Comparison of ENCODE assay signal across 22 mouse cellular contexts in the genomic region with DNA sequence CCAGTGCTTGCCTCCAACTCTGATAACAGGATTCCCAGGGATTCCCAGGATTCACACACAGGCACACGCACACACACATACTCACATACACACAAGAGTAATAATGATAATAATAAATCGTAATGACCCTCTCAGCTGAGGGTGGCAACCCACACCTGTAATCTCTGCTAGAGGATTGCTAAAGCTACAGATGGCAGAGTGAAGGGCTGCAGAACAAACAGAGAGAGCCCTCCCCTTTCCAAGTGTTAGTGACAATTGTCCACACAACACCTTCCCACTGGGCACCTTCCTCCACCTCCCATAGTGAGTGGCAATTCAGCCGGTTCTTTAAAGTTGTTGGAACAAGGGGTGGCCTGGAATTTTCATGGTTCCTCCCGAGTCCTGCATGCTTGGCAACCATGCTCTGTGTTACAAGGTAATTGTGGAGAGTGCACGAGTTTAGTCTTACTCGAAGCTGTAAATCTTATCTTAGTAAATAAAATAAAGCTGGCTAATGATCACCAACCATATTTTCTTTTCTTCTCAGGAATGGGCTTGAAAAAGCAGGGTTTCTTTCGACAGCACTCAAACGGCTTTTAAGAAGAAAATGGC. TPM values are rescaled to one million over a fixed set of nuclear protein-coding genes. Genes with fewer than 3 reads are reported as not detected.
DNase-seq lines count a peak whose midpoint lies in the region; ATAC-seq and TF ChIP-seq lines count a peak whose summit lies in the region.
"Had no signal": no experiment of that assay in that cellular context is flagged by ENCODE, and none has a peak within 500 bp of the region (broad histone marks: within the 10 kb centered on the region; RNA-seq: fewer than 3 reads in every experiment).

No protein-coding gene starts in this region.

- no peak for DNase-seq in MN1 (ENCODE audit: low spot score)
- DNase-seq in midbrain, embryonic 11.5 days (ENCODE audit: low spot score, missing footprints) = no peak
- DNase-seq in spleen, postnatal 4 days (ENCODE audit: low spot score in 2 of 2) = no peak
- DNase-seq: adrenal gland, adult 8-10 months; adrenal gland, postnatal 14 days; adrenal gland, postnatal 36 days; cerebellum, adult 11-12 months; cerebellum, adult 2 months; cerebellum, adult 9-10 months; cerebellum, postnatal 10 days; cerebellum, postnatal 25 days; forebrain, postnatal 0 days had no signal

- H3K27ac ChIP-seq in intestine, embryonic 15.5 days = no peak overlapping the region
- H3K27ac ChIP-seq in intestine, postnatal 0 days (ENCODE audit: low read depth, low read length) = no peak overlapping the region
- H3K27ac ChIP-seq in midbrain, embryonic 11.5 days (ENCODE audit: low read depth, low read length) = no peak overlapping the region
- H3K27ac ChIP-seq: embryonic facial prominence, embryonic 10.5 days; embryonic facial prominence, embryonic 12.5 days; forebrain, embryonic 13.5 days; forebrain, embryonic 15.5 days had no signal

- no peak overlapping the region for H3K9ac ChIP-seq in intestine, embryonic 15.5 days
- no peak overlapping the region for H3K9ac ChIP-seq in intestine, postnatal 0 days (ENCODE audit: low read depth, low read length)
- H3K9ac ChIP-seq in midbrain, embryonic 11.5 days (ENCODE audit: low read length) = no peak overlapping the region
- H3K9ac ChIP-seq: embryonic facial prominence, embryonic 12.5 days; forebrain, embryonic 13.5 days; forebrain, embryonic 15.5 days; forebrain, postnatal 0 days had no signal

- no peak for TF ChIP-seq CTCF in intestine, postnatal 0 days (IDR thresholded peaks at IDR 0.05; ENCODE audit: low read depth)

- no peaks in the 10 kb centered on the region for H3K36me3 ChIP-seq in intestine, embryonic 15.5 days
- H3K36me3 ChIP-seq in intestine, postnatal 0 days (ENCODE audit: control insufficient read depth, insufficient read depth) = no peaks in the 10 kb centered on the region
- no peaks in the 10 kb centered on the region for H3K36me3 ChIP-seq in midbrain, embryonic 11.5 days (ENCODE audit: control insufficient read depth, insufficient read depth, low read length)
- H3K36me3 ChIP-seq: embryonic facial prominence, embryonic 10.5 days; embryonic facial prominence, embryonic 12.5 days; forebrain, embryonic 15.5 days had no signal

- H3K27me3 ChIP-seq in intestine, embryonic 15.5 days (replicated peaks) = no peaks in the 10 kb centered on the region
- H3K27me3 ChIP-seq in intestine, postnatal 0 days (replicated peaks; ENCODE audit: control insufficient read depth, insufficient read depth, low read length) = no peaks in the 10 kb centered on the region
- no peaks in the 10 kb centered on the region for H3K27me3 ChIP-seq in midbrain, embryonic 11.5 days (ENCODE audit: control insufficient read depth, insufficient read depth, low read length)
- H3K27me3 ChIP-seq: embryonic facial prominence, embryonic 12.5 days; forebrain, embryonic 13.5 days; forebrain, embryonic 15.5 days; Patski had no signal

- H3K9me3 ChIP-seq in intestine, embryonic 15.5 days = no peaks in the 10 kb centered on the region
- no peaks in the 10 kb centered on the region for H3K9me3 ChIP-seq in intestine, postnatal 0 days (ENCODE audit: control insufficient read depth)
- H3K9me3 ChIP-seq in midbrain, embryonic 11.5 days (ENCODE audit: control insufficient read depth, low read length) = no peaks in the 10 kb centered on the region
- H3K9me3 ChIP-seq: embryonic facial prominence, embryonic 10.5 days; embryonic facial prominence, embryonic 12.5 days; forebrain, embryonic 13.5 days; forebrain, embryonic 15.5 days had no signal

- H3K4me3 ChIP-seq in intestine, embryonic 15.5 days (replicated peaks) = no peak overlapping the region
- no peak overlapping the region for H3K4me3 ChIP-seq in intestine, postnatal 0 days (ENCODE audit: low read depth, low read length)
- H3K4me3 ChIP-seq in midbrain, embryonic 11.5 days (ENCODE audit: low read depth, low read length) = no peak overlapping the region
- H3K4me3 ChIP-seq: embryonic facial prominence, embryonic 10.5 days; embryonic facial prominence, embryonic 12.5 days; forebrain, embryonic 13.5 days; forebrain, embryonic 15.5 days had no signal

- H3K4me1 ChIP-seq in intestine, embryonic 15.5 days (replicated peaks) = no peaks in the 10 kb centered on the region
- no peaks in the 10 kb centered on the region for H3K4me1 ChIP-seq in intestine, postnatal 0 days (replicated peaks; ENCODE audit: control insufficient read depth, insufficient read depth, low read length)
- H3K4me1 ChIP-seq in midbrain, embryonic 11.5 days (ENCODE audit: control insufficient read depth, insufficient read depth, low read length) = no peaks in the 10 kb centered on the region
- H3K4me1 ChIP-seq: embryonic facial prominence, embryonic 10.5 days; embryonic facial prominence, embryonic 12.5 days; forebrain, embryonic 13.5 days; forebrain, embryonic 15.5 days had no signal

- 40% methylated on average over 8 of the region's 8 CpGs for WGBS in intestine, embryonic 15.5 days
- 27% methylated on average over 8 of the region's 8 CpGs for WGBS in intestine, postnatal 0 days
- 85% methylated on average over 8 of the region's 8 CpGs for WGBS in midbrain, embryonic 11.5 days

- peak; percentile 90 for ATAC-seq in intestine, embryonic 15.5 days
- ATAC-seq in intestine, postnatal 0 days = peak; percentile 78
- ATAC-seq in midbrain, embryonic 11.5 days (ENCODE audit: low FRiP score) = no peak
- ATAC-seq: activated CD4-positive, CD25-positive, alpha-beta regulatory T cell, adult 4 months; forebrain, embryonic 13.5 days; forebrain, embryonic 15.5 days; forebrain, postnatal 0 days; Patski had no signal

- H3K4me2 ChIP-seq in intestine, embryonic 15.5 days (replicated peaks) = 0 out of 2 replicates have a peak overlapping the region, but pooled peaks have one; percentile 3
- H3K4me2 ChIP-seq in intestine, postnatal 0 days (replicated peaks; ENCODE audit: low read depth) = no peak overlapping the region
- H3K4me2 ChIP-seq in midbrain, embryonic 11.5 days = no peak overlapping the region
- H3K4me2 ChIP-seq: embryonic facial prominence, embryonic 12.5 days; forebrain, embryonic 13.5 days; forebrain, embryonic 15.5 days had no signal

RNA-seq across cellular contexts. Expression of gene Nr5a2, which starts 31.6 kb away (rescaled TPM):
- 10.4 and 10.5 TPM in 2 replicates for polyA plus RNA-seq in intestine, embryonic 15.5 days (2015; fragmentation: Nextera tagmentation; extraction: Ambion mirVana)
- 3.9 and 4.9 TPM in 2 replicates for polyA plus RNA-seq in intestine, postnatal 0 days (2015; fragmentation: Nextera tagmentation; extraction: Ambion mirVana)
- polyA plus RNA-seq in midbrain, embryonic 11.5 days (2014; fragmentation: Nextera tagmentation; extraction: Ambion mirVana) = 0.40 and 0.52 TPM in 2 replicates
- polyA plus RNA-seq: C2C12; cortical plate, adult 2 months had no signal
